Mouse (Mus musculus) G1E (cell line): ENCODE measurements around the gene Zfp36l2.

Experiments used
- POLR2AphosphoS5 ChIP-seq: IDR thresholded peaks from 2 replicates; pipeline ENCODE4 v1.6.1; 2012; ENCODE audit warnings: low read depth, low read length, inconsistent platforms; ENCODE audit not compliant: insufficient replicate concordance
- TAL1 ChIP-seq: conservative IDR thresholded peaks from 2 replicates; pipeline ENCODE4 v1.6.1; 2012; ENCODE audit warnings: low read depth, low read length, inconsistent platforms, mixed read lengths

DNA sequence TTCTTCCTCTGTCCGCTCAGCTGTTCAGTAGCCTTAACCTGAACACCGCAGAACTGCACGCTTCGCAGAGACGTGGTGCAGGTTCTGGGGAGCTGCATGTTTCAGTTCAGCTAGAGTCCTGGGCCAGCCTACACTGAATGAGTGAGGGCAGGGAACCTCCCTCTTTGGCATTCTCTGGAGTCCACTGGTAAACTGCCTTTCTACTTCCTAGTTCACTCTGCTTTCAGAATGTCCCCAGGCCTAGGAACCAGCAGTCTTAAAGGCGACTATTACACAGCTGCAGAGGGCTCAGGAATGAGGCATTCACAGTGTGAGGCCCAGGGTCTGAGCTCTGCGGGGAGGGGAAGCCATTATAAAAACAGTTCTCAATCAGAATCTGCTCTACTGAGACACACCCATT, 15.6 kb upstream of the Zfp36l2 start:
- TF ChIP-seq POLR2AphosphoS5 (no peak), TAL1 (no peak)
